Mouse (Mus musculus) liver, embryonic 15.5 days (tissue): ENCODE results near the gene Iqschfp. TPM values are rescaled to one million over a fixed set of nuclear protein-coding genes. Genes with fewer than 3 reads are reported as not detected.
A peak's percentile ranks its signal among the peaks of the same experiment; 100 is the strongest.

Experiments used
- ATAC-seq: fragments of 200-750 bp; cut with Nextera tagmentation; 2 replicates; pipeline ENCODE4 v1.8.0; 2017; ENCODE audit warnings: moderate number of reproducible peaks, mild to moderate bottlenecking, moderate library complexity; ENCODE audit not compliant: insufficient read depth
- H3K27ac ChIP-seq: fragments of 300-500 bp; sonication (generic); replicated peaks from 2 replicates; pipeline ENCODE4 v1.5.1; 2015; ENCODE audit warnings: mild to moderate bottlenecking, inconsistent platforms
- H3K27me3 ChIP-seq: fragments of 300-500 bp; sonication (generic); 2 replicates; pipeline ENCODE4 v1.6.1; 2015; ENCODE audit warnings: mild to moderate bottlenecking, inconsistent platforms
- H3K36me3 ChIP-seq: fragments of 300-500 bp; sonication (generic); replicated peaks from 2 replicates; pipeline ENCODE4 v1.6.1; 2015; ENCODE audit warnings: moderate library complexity, mild to moderate bottlenecking, inconsistent platforms
- H3K4me1 ChIP-seq: fragments of 300-500 bp; sonication (generic); replicated peaks from 2 replicates; pipeline ENCODE4 v1.6.1; 2015; ENCODE audit warnings: inconsistent platforms
- H3K4me2 ChIP-seq: fragments of 300-500 bp; sonication (generic); 2 replicates; pipeline ENCODE4 v1.6.1; 2015; ENCODE audit warnings: moderate library complexity, mild to moderate bottlenecking, inconsistent platforms
- H3K4me3 ChIP-seq: fragments of 300-500 bp; sonication (generic); replicated peaks from 2 replicates; pipeline ENCODE4 v1.5.1; 2015; ENCODE audit warnings: mild to moderate bottlenecking, inconsistent platforms
- H3K9ac ChIP-seq: fragments of 300-500 bp; sonication (generic); 2 replicates; pipeline ENCODE4 v1.6.1; 2015; ENCODE audit warnings: moderate library complexity, mild to moderate bottlenecking, inconsistent platforms
- H3K9me3 ChIP-seq: fragments of 300-500 bp; sonication (generic); replicated peaks from 2 replicates; pipeline ENCODE4 v1.6.1; 2016; ENCODE audit warnings: inconsistent platforms
- WGBS: fragments of 180-500 bp; shearing (Covaris S2); methylation state at CpG from one replicate; pipeline ENCODE4 v1.1.7; 2015; ENCODE audit warnings: mixed read lengths; ENCODE audit not compliant: insufficient replicate concordance; 5-methylcytosine and 5-hydroxymethylcytosine counted together
- polyA plus RNA-seq: library from polyadenylated mRNA; unstranded; fragments of >200 nt; fragmentation: Nextera tagmentation; extraction: Ambion mirVana; gene quantifications from 2 replicates; pipeline ENCODE4 v1.2.1, GENCODE M21; 2015

The Iqschfp gene
- polyA plus RNA-seq, 1 experiment from 2014 or later = not detected

DNA sequence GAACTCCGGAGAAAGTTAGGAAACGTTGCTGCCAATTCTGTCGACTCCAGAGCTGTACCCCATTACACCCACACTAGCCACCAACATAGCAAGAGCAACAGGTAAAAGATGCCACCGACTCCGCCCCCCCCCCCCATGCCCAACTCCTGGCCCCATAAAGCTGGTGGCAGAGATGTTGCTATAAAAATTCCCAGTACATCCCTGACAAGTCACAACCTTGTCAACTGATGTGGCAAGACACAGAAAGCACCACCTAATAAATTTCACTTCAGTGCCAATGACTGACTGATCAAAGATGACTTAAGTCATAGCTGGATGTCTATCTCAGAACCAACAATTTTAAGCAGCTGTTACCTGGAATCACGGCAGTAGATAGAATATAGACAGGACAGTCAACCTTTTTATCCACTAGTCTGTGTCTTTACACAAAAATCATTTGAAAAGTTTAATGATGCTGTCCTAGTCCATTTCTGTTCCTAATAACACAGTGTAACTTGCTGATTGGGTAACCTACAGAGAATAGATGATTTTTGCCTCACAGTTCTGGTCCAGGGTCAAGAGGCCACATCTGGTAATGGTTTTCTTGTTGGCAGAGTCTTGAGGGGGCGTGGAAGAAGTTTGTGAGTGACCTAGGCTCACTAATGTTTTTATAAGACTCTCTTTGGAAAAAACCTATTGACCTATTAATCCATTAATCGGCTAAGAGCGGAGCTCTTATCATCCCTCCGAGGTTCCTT lies 561.9 kb downstream of the Iqschfp start:
- Histone ChIP-seq H3K27ac (no peak overlapping the region), H3K36me3 (no peaks in the 10 kb centered on the region), H3K27me3 (no peaks in the 10 kb centered on the region), H3K4me3 (no peak overlapping the region), H3K9ac (no peak overlapping the region), H3K9me3 (no peaks in the 10 kb centered on the region), H3K4me1 (no peaks in the 10 kb centered on the region), H3K4me2 (no peak overlapping the region)
- no peak for ATAC-seq
- 59% methylated on average over 10 of the region's 10 CpGs for WGBS

DNA sequence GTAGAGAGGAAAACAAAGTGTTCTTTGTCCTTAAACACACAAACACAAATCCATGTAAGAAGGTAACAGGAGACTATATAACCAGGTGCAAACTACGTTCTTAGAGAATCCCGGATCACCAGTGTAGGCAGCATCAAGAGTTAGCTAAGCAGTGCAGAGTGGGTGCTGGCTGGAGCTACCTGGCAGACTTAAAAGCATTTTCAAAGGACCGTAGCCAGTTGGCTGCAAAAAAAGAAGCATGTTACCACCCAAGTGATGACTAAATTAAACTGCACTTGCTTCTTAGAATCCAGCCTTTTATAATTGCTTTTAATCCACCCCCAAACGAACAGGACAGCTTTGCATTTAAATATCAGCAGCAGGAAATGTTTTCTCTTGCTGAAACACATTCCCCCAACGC lies 574.6 kb downstream of the Iqschfp start:
- H3K27me3 ChIP-seq = no peaks in the 10 kb centered on the region; the same call in 1 of the 2 replicates
- H3K9me3 ChIP-seq = no peaks in the 10 kb centered on the region
- no peak overlapping the region for H3K4me3 ChIP-seq
- whole genome bisulfite sequencing = 48% methylated on average over 5 of the region's 5 CpGs
- no peak overlapping the region for H3K4me2 ChIP-seq
- H3K27ac ChIP-seq = no peak overlapping the region
- no peaks in the 10 kb centered on the region for H3K4me1 ChIP-seq
- ATAC-seq = no peak
- H3K9ac ChIP-seq = no peak overlapping the region
- no peaks in the 10 kb centered on the region for H3K36me3 ChIP-seq

DNA sequence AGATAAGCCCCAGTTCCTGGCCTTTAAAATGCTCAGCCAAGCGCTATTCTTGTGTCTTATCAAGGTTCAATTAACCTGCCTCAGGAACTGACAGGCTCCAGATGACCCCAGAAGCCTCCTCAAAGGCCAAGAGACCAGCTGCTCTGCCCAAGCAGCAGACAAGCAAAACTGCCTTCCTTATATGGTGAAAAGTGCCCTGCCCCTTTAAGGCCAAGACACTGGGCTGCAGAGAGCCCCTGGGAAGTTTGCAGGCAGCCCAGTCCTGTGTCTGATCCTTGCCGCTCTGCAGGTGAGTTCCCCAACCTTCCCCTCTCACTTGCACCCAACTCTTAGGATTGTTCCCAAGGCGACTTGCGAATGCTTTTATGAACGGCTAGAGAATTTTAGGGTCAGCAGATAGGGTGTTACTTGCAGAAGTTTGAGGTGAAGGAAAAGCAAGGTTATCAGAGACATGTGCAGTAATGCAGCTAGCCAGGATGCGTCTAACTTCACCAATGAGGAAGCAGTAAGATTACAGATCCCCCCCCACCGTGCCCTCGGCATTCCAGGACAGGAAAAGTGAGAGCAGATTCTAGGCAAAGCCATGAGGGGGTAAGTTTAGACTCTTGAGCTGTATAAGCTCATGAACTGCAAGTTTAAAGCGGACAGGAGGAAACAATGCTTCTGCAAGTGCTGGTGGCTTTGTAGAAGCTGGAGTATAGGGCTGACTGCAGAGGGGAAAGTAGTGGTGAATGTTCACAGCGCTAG lies 576.1 kb downstream of the Iqschfp start:
- no peak for ATAC-seq
- Histone ChIP-seq H3K9me3 (no peaks in the 10 kb centered on the region), H3K9ac (no peak overlapping the region), H3K27me3 (no peaks in the 10 kb centered on the region; the same call in 1 of the 2 replicates), H3K4me1 (no peaks in the 10 kb centered on the region), H3K4me3 (no peak overlapping the region), H3K27ac (no peak overlapping the region), H3K4me2 (0 out of 2 replicates have a peak overlapping the region, but pooled peaks have one; percentile 3), H3K36me3 (no peaks in the 10 kb centered on the region)
- WGBS = 9% methylated on average over 10 of the region's 10 CpGs

DNA sequence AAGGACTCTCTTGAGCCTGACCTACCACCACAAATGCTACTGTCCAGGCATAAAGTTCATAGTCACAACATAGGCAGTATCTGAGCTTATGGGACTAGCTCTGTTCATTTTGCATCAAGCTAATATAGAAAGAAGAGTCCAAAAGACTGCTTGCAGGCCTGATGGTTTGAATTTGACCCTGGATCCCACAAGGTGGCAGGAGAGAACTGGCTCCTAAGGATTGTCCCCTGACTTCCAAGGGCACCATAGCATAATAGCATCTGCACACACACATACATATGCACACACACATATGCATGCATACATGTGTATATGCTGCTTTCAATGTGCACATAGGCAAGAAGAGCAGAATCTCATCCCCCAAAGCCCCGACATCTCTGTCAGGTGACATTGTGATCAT lies 577.6 kb downstream of the Iqschfp start:
- Histone ChIP-seq H3K9me3 (no peaks in the 10 kb centered on the region), H3K4me2 (no peak overlapping the region), H3K27me3 (no peaks in the 10 kb centered on the region; the same call in 1 of the 2 replicates), H3K4me1 (no peaks in the 10 kb centered on the region), H3K27ac (no peak overlapping the region), H3K4me3 (no peak overlapping the region), H3K9ac (no peak overlapping the region), H3K36me3 (no peaks in the 10 kb centered on the region)
- 57% methylated on average over 1 of the region's 1 CpGs for WGBS
- ATAC-seq = no peak

DNA sequence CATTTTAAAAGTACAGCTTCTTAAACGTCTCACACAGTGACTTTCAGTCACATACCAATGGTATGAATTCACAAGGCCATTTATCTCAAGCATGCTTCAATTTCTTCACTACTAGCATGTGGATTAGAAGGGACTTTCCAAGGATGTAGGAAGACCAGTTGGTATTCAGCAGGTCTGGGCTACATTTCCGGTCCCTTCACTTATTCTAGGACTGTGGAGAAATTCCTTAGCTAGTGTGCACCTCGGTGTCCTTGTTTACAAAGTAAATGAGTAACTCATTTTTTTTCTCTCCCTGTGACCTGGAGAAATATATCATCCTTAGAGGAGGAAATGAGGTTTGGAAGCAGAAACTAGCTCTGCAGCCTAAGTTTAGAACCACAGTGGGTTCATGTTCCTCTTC lies 578.0 kb downstream of the Iqschfp start:
- H3K9me3 ChIP-seq = no peaks in the 10 kb centered on the region
- H3K4me3 ChIP-seq = no peak overlapping the region
- no peaks in the 10 kb centered on the region for H3K36me3 ChIP-seq
- no peak overlapping the region for H3K27ac ChIP-seq
- ATAC-seq = no peak
- H3K4me1 ChIP-seq = no peaks in the 10 kb centered on the region
- H3K4me2 ChIP-seq = no peak overlapping the region
- 37% methylated on average over 3 of the region's 3 CpGs for WGBS
- no peaks in the 10 kb centered on the region; the same call in 1 of the 2 replicates for H3K27me3 ChIP-seq
- H3K9ac ChIP-seq = no peak overlapping the region

DNA sequence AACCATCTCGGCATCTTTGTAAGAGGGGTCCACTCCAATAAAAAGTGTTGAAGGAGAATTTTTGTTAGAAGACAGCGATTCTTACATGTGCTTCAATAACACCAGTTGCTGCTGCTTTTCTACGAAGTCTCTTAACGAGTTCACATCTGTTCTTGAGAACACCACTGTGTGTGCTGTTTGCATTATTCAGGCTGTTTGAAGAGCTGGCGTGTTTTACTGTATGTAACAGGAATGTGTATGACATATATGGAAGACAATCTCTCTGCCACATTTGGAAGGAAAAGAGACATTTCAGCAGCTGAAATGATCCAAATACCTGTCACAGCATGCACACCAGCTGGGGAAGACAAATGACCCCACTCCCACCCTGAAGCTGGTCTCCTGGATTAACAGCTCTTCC lies 578.6 kb downstream of the Iqschfp start:
- no peaks in the 10 kb centered on the region; the same call in 1 of the 2 replicates for H3K27me3 ChIP-seq
- no peak overlapping the region for H3K4me3 ChIP-seq
- H3K36me3 ChIP-seq = no peaks in the 10 kb centered on the region
- H3K4me2 ChIP-seq = no peak overlapping the region
- WGBS = 59% methylated on average over 5 of the region's 5 CpGs
- no peak overlapping the region for H3K9ac ChIP-seq
- no peaks in the 10 kb centered on the region for H3K4me1 ChIP-seq
- H3K27ac ChIP-seq = no peak overlapping the region
- ATAC-seq = no peak
- H3K9me3 ChIP-seq = no peaks in the 10 kb centered on the region

DNA sequence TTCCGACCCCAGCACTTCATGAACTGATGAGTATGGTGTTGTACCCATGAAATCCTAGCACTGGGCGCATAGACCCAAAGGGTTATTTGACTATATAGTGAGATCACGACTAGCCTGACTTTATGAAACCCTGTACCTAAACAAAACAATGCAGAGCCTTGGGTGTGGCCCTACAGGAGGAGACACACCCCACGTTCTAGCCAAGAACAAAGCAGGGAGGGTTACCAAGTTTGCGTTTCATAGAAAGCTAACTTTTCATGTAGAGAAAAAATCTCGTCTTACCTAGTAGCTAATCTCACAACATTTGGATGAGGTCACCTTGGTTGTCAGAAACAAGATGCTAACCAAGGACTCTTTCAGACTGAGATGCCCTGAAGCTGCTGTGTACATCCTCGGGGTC lies 584.3 kb downstream of the Iqschfp start:
- 63% methylated on average over 7 of the region's 7 CpGs for WGBS

DNA sequence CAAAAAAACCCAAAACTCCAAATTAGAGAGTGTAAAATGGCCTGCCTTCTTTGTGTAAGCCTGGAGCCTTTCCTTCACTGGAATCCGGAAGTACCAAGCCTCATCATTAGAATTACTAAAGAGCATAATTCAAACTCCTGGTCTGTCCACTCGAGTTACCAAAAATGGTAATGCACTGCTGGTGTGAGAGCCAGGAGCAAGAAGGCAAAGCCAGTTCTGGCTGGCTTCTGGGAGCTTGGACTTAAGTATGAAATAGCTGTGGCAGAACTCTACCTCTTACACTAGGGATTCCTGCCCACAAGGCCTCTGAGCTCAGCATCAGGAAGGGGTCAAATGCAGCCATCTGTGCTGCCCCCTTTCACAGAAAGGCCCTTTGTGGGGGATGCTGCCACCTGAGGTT lies 585.4 kb downstream of the Iqschfp start:
- no peaks in the 10 kb centered on the region for H3K36me3 ChIP-seq
- no peaks in the 10 kb centered on the region for H3K27me3 ChIP-seq
- H3K27ac ChIP-seq = no peak overlapping the region
- H3K4me2 ChIP-seq = no peak overlapping the region
- H3K9me3 ChIP-seq = no peaks in the 10 kb centered on the region
- no peak overlapping the region for H3K4me3 ChIP-seq
- no peak for ATAC-seq
- H3K9ac ChIP-seq = no peak overlapping the region
- no peaks in the 10 kb centered on the region for H3K4me1 ChIP-seq
- WGBS = 38% methylated on average over 2 of the region's 2 CpGs

More for the DNA sequence above, 584.3 kb downstream of the Iqschfp start:
- H3K4me2 ChIP-seq = no peak overlapping the region
- H3K27ac ChIP-seq = no peak overlapping the region
- H3K4me3 ChIP-seq = no peak overlapping the region
- no peaks in the 10 kb centered on the region for H3K4me1 ChIP-seq
- H3K27me3 ChIP-seq = no peaks in the 10 kb centered on the region
- no peaks in the 10 kb centered on the region for H3K9me3 ChIP-seq
- no peak overlapping the region for H3K9ac ChIP-seq
- no peak for ATAC-seq
- no peaks in the 10 kb centered on the region for H3K36me3 ChIP-seq

DNA sequence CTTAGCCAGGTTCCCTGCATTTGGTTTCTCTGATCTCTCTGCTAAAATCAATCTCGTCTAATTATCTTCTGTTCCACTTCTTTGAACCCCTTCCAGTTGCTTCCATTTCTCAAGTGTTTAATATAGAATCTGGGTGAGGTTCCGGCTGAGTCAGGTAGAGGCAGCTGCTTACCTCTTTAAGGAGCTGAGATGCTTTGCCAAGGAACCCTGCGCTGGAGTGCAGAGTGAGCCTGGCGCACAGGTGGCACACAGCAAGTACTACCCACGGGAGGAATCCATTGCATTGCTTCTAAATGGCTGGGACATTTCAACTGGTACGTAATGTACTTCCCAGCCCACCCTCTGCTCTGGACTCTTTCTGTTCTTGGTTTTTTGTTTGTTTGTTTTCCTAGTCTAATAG lies 587.2 kb downstream of the Iqschfp start:
- Histone ChIP-seq H3K36me3 (no peaks in the 10 kb centered on the region), H3K4me2 (no peak overlapping the region), H3K27ac (no peak overlapping the region), H3K9me3 (no peaks in the 10 kb centered on the region), H3K27me3 (no peaks in the 10 kb centered on the region), H3K4me1 (no peaks in the 10 kb centered on the region), H3K9ac (no peak overlapping the region), H3K4me3 (no peak overlapping the region)
- ATAC-seq = no peak
- 72% methylated on average over 6 of the region's 6 CpGs for WGBS

DNA sequence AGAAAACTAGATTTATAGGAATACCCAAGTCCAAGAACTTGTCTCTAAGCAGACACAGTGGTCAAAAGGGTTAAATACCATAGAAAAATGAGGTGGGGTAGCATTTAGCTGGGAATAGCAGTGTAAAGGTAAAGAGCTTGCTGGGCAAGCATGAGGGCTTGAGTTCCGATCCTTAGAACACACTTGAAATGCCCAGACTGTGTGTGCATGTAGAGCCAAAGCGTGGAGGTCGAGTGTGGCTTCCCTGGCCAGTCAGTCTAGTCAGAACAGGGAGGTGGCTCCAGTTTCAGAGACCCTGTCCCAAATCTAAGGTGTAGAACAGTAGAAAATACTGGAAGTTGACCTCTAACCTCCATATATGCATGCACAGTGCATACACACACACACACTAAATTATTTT lies 591.5 kb downstream of the Iqschfp start:
- ATAC-seq = no peak
- H3K9me3 ChIP-seq = no peaks in the 10 kb centered on the region
- no peak overlapping the region for H3K4me2 ChIP-seq
- WGBS = 69% methylated on average over 3 of the region's 3 CpGs
- no peaks in the 10 kb centered on the region for H3K4me1 ChIP-seq
- H3K36me3 ChIP-seq = no peaks in the 10 kb centered on the region
- H3K27ac ChIP-seq = no peak overlapping the region
- no peaks in the 10 kb centered on the region for H3K27me3 ChIP-seq
- no peak overlapping the region for H3K9ac ChIP-seq
- H3K4me3 ChIP-seq = no peak overlapping the region

DNA sequence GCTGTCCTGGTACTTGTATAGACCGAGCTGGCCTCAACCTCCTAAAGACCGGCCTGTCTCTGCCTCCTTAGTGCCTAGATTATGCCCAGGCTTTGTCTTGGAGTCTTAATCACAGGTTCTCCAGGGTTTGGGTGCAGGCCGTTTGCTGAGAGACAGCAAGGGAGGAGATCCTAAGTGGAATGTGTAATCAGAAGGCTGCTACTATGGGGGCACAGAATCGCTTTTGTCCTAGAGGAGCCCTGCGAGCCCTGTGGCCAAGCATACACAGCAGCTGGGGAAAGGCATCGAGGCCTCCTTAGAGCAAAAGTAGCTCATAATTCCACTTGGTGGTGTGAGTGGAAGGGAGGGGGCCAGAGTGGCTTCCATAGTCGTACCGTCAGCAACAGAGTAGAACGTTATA lies 592.0 kb downstream of the Iqschfp start:
- H3K36me3 ChIP-seq = no peaks in the 10 kb centered on the region
- 75% methylated on average over 9 of the region's 9 CpGs for WGBS
- H3K4me2 ChIP-seq = no peak overlapping the region
- ATAC-seq = no peak
- no peaks in the 10 kb centered on the region for H3K4me1 ChIP-seq
- no peak overlapping the region for H3K4me3 ChIP-seq
- H3K9ac ChIP-seq = no peak overlapping the region
- H3K27ac ChIP-seq = no peak overlapping the region
- no peaks in the 10 kb centered on the region for H3K27me3 ChIP-seq
- H3K9me3 ChIP-seq = no peaks in the 10 kb centered on the region
